Mouse (Mus musculus) brain, embryonic 14.5 days (tissue): ENCODE data around the gene Cnot3. TPM values are rescaled to one million over a fixed set of nuclear protein-coding genes. Genes with fewer than 3 reads are reported as not detected.
"Not testable (repeated sequence)": the region's sequence is repeated elsewhere in the genome, so short reads cannot be mapped to it uniquely, and the experiment has no call there.

Experiments used
- DNase-seq: peaks from one replicate; pipeline ENCODE4 v3.0.0-alpha.2; 2011; ENCODE audit warnings: low read depth
- CTCF ChIP-seq: fragments of 200-500 bp; IDR thresholded peaks from 2 replicates; pipeline ENCODE4 v1.5.1; 2012; ENCODE audit warnings: inconsistent platforms, mild to moderate bottlenecking, moderate library complexity, borderline replicate concordance; ENCODE audit not compliant: insufficient read depth, insufficient read length; ENCODE audit errors: extremely low read depth
- POLR2A ChIP-seq: fragments of 200-500 bp; IDR thresholded peaks from 2 replicates; pipeline ENCODE4 v1.6.1; 2012; ENCODE audit warnings: mild to moderate bottlenecking, inconsistent platforms, borderline replicate concordance; ENCODE audit not compliant: poor library complexity, insufficient read depth, insufficient read length, severe bottlenecking; ENCODE audit errors: extremely low read depth
- polyA plus RNA-seq: library from polyadenylated mRNA; depleted of rRNA; stranded (reverse); fragments of >200 nt; gene quantifications from 2 replicates; pipeline ENCODE4 v1.2.3, GENCODE M21; 2012; rRNA removed

The Cnot3 gene
- polyA plus RNA-seq, 1 experiment, result 80.1 TPM

DNA sequence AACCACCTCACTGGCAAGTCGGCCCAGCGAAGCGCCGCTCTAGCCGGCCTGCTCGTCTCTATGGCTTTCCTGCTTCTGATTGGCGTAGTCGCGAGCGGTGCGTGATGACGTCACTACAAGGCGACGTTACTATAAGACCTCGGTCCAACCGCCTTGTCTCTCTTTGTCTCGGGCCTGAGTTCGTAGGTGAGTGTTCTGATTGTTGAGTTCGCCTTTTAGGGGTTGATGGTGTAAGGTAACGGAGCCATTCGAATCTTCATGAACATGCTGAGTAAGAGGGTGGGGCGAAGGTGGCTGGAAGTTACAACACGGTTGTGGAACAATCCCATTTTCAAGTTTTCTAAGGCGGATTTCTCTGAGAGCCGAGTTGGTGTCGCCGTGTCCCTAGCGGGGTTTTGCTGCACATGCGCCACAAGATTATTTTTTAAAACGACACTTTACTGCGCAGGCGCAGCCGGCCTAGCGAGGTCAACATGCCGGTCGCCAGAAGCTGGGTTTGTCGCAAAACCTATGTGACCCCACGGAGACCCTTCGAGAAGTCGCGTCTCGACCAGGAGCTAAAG lies 58.9 kb downstream of the Cnot3 start, which contains the start of gene Rps9:
Gene Rps9 (plus strand): TSS at position 115 of the 563 bp plus-strand sequence.
- DNase-seq, result peak; percentile 99
- peak; percentile 77; the same call in 1 of the 2 replicates for TF ChIP-seq POLR2A
- TF ChIP-seq CTCF, result peak; percentile 26; the same call in 1 of the 2 replicates

DNA sequence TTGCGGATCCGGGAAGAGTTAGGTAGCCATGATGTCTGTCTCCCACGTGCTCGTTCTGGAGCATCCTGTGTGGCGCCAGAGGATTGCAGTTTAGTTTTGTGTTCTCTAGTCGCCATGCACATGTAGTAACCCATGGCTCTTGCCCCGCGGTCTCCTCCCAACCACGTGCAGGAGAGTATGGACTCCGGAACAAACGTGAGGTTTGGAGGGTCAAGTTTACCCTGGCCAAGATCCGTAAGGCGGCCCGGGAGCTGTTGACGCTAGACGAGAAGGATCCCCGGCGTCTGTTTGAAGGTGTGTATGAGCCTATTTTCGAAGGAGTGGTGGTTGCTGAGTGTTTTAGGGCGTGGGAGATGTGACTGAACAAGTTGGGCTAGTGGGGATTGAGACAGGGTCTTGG lies 59.4 kb downstream of the Cnot3 start:
- no peak for DNase-seq
- TF ChIP-seq CTCF (no peak), POLR2A (no peak)

DNA sequence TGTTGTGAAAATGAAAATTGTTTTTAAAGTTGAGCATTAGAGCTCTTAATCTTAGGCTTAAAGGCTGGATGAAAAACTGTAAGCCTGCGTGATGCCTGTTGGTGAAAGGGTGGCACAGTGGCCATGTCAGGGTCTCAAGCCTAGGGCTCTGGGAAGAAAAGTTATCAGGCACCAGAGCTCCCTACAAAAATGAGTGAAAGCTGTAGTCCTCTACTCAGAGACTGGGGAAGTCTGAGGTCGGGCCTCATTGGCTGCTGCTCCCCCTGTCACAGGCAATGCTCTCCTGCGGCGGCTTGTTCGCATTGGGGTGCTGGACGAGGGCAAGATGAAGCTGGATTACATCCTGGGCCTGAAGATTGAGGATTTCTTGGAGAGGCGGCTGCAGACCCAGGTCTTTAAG lies 60.4 kb downstream of the Cnot3 start:
- not testable (repeated sequence) for DNase-seq

DNA sequence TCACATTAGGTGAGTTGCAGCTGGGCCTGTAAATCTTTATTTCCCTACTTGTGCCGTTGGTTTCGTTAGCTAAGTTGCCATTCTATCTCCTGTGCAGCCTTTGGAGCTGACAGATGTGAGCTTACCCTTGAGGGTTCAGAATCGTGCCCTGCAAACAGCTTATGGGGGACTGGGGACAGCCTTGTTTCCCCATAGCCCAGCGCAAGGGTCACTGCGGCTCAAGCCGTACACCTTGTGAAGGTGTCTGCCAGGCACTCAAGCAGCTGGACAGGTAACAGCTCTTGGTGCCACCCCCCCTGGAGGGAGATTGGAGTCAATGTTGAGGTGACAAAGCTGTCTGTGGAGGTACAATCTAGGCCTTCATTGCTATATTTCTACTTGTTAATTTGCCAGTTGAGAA lies 60.8 kb downstream of the Cnot3 start:
- TF ChIP-seq POLR2A, result no peak
- no peak for TF ChIP-seq CTCF
- no peak for DNase-seq

DNA sequence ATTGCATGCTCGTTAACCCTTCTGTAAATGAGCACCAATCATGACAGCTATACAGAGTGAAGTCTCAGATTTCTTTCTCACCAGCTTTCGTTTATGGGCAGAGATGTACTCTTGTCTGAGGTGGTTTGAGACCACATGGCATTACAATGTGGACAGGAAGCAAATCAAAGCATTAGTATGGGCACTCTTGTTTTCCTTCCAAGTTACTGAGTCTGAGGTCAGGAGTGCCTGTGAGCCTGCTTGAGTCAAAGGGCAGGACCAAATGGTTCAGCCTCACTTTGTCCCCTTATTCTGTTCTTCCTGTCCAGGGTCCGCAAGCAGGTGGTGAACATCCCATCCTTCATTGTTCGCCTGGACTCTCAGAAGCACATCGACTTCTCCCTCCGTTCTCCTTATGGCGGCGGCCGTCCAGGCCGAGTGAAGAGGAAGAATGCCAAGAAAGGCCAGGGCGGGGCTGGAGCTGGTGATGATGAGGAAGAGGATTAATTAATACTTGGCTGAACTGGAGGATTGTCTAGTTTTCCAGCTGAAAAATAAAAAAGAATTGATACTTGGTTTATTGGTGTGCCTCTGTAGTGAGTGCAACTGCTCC lies 61.4 kb downstream of the Cnot3 start:
- no peak for TF ChIP-seq CTCF
- TF ChIP-seq POLR2A, result no peak
- DNase-seq, result no peak

DNA sequence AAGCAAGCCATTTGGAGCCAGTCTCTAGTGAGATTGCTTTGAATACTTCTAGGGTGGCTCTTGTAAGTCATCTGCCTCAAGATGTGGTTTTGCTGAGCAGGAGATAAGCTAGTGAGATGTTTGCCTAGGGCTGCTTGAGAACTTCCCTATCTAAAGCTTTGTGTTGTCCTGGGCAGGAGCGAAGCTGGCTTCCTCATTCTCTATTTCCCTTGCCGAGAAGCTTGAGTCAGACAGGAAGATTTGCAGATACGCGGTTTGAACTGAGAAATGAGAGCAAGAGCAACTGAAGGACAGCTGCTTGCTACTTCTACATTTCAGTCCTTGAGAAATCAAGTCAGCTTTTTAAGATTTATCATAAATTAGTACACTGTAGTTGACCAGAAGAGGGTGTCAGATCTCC lies 62.0 kb downstream of the Cnot3 start:
- TF ChIP-seq CTCF, result no peak
- no peak for TF ChIP-seq POLR2A
- DNase-seq, result no peak

DNA sequence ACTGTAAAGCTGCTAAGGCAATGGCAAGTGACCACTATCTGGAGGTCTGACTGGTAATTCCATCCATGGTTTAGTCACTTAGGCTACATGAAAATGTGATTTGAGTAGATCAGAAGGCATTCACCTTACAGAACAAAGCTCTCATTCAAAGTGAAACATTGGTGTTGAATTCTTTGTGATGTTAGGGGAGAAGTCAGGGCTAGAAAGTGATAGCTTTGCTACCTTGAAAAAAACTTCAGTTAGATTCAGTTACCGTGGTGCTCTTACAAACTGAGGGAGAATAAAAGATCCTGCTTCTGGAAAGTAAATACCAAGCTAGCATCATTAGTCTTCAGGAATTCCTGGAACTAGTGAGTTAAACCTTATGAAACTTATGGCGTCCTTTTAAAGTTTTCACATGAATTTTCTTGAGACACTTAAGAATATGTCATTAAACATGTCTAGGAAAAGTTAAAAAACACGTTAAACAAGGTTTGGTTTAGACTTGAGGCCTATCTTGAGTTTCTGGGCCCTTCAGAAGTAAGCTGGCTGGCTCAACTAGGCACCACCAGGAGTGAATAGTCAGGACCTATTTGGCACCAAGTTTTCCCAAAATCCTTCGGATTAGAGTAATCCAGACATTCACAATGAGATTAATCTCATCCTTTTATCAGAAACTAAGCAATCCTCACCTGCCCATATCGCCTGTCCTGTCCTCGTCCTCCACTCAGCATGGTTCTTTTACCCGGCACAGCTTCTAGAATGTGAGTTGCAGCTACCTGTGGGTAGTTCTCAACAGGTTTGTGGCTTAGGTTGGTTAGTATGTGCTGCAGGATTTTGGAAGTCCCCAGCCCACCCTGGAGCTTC lies 62.7 kb downstream of the Cnot3 start:
- TF ChIP-seq CTCF, result no peak
- no peak for TF ChIP-seq POLR2A
- DNase-seq, result no peak

DNA sequence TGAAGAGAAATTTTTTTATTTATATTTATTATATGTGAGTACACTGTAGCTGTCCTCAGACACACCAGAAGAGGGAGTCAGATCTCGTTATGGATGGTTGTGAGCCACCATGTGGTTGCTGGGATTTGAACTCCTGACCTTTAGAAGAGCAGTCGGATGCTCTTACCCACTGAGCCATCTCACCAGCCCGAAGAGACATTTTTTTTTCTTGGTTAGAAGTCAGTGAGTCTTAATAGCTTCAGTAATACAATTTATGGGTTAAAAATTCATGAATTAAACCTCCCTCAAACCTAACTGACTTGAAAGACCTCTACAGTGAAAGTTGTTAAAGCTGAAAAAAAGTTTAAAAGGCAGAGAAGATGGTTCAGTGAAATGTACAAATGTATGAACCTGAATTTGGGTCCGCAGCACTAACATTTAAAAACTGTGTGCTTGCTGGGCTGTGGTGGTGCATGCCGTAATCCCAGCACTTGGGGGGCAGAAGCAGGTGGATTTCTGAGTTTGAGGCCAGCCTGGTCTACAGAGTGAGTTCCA lies 63.4 kb downstream of the Cnot3 start:
- DNase-seq, result not testable (repeated sequence)

DNA sequence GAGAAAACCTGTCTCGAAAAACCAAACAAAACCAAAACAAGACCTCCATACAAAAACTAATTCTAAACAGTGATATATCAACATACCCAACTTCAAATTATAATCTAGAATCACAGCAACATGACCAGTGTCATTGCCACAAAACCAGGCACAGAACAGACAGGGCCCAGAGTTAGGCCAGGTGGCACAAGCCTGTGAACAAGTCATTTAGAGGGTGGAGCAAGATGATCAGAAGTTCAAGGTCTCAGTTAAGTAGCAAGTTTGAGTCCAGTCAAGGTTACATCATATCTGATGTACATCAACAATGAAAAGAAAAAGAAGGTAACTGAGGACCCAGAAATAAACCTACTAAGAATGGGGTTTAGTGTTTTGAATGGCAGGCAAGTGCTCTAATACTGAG lies 63.9 kb downstream of the Cnot3 start:
- no peak for DNase-seq
- no peak for TF ChIP-seq POLR2A
- TF ChIP-seq CTCF, result no peak

Other genes starting within 250 kb of the Cnot3 start
- 0.16 and 0.18 TPM in 2 replicates for gene Cacng6, start 221.1 kb upstream of the Cnot3 start, polyA plus RNA-seq
- 0.10 TPM in 1 of 2 replicates, not detected in the other for gene Tarm1, start 142.6 kb upstream of the Cnot3 start, polyA plus RNA-seq
- 1.7 and 1.8 TPM in 2 replicates for gene Oscar, start 29.1 kb upstream of the Cnot3 start, polyA plus RNA-seq
- 198 and 266 TPM in 2 replicates for gene Ndufa3, start 27.9 kb upstream of the Cnot3 start, polyA plus RNA-seq
- 26.1 and 27.6 TPM in 2 replicates for gene Tfpt, start 15.3 kb upstream of the Cnot3 start, polyA plus RNA-seq
- 68.2 and 70.7 TPM in 2 replicates for gene Prpf31, start 15.3 kb upstream of the Cnot3 start, polyA plus RNA-seq
- gene Leng1, start 20.6 kb downstream of the Cnot3 start, polyA plus RNA-seq, result 6.6 and 8.6 TPM in 2 replicates
- gene Tmc4, start 32.3 kb downstream of the Cnot3 start, polyA plus RNA-seq, result 13.7 and 14.1 TPM in 2 replicates
- 190 and 235 TPM in 2 replicates for gene Tsen34, start 47.6 kb downstream of the Cnot3 start, polyA plus RNA-seq
- gene Mboat7, start 48.3 kb downstream of the Cnot3 start, polyA plus RNA-seq, result 78.7 and 103 TPM in 2 replicates
- gene Rps9, start 58.7 kb downstream of the Cnot3 start, polyA plus RNA-seq, result 2,419 and 2,655 TPM in 2 replicates
- 0.18 and 0.34 TPM in 2 replicates for gene Pirb, start 75.1 kb downstream of the Cnot3 start, polyA plus RNA-seq
- gene Gm15448, start 180.4 kb downstream of the Cnot3 start, polyA plus RNA-seq, result 0.03 TPM in 1 of 2 replicates, not detected in the other
- gene Pira2, start 199.8 kb downstream of the Cnot3 start, polyA plus RNA-seq, result not detected in 2 replicates